Mouse (Mus musculus) cerebral cortex, adult 2 months (tissue): Measurements from ENCODE around the gene Epb41l3.

Experiments used
- WGBS: fragments of 180-500 bp; shearing (Covaris S2); methylation state at CpG from one replicate; pipeline ENCODE4 v1.1.7; 2018; 5-methylcytosine and 5-hydroxymethylcytosine counted together

The Epb41l3 gene

DNA sequence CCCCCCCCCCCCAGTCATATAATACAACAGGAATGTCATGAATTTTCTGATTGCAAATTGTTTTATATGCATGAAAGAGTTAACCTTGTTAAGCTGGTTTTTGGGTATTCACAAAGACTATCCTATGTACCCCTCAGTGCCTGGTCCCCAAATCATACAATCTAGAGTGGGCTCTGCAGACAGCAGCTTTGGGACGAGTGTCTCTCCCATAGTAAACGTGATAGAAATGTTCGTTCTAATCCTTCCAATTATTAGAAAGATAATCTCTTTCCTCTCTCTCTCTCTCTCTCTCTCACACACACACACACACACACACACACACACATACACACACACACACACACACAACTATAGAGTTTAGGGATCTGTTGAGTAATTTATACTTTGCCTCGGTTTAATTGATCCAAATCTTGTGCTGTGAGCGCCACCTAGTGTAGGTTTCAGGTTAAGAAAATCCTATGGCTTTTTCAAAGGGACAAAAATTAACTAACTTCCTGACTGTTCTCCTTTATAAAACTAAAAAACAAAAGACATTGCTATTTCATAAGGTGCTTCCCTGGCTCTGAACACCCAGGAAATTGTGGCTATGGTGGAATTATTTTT is 30.4 kb downstream of the Epb41l3 start:
- WGBS, result 29% methylated on average over 5 of the region's 5 CpGs

DNA sequence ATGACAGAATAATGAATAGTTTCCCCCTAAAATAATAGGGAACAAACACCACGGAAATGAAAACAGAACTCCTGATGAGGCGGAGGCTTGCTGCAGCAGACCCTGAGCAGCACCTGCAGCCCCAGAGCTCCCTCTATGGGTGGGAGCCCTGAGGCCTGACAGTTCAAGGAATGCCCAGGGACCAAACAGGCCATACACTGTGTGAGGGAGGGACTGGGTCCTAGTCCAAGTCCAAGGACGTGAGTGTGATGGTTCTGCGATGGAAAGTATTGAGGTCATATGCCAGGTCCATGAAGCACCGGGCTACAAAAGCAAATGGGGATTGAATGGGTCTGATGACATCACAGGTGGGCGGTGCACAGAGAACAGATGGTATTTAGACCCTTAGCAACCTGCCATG is 33.7 kb downstream of the Epb41l3 start:
- 62% methylated on average over 6 of the region's 6 CpGs for WGBS

DNA sequence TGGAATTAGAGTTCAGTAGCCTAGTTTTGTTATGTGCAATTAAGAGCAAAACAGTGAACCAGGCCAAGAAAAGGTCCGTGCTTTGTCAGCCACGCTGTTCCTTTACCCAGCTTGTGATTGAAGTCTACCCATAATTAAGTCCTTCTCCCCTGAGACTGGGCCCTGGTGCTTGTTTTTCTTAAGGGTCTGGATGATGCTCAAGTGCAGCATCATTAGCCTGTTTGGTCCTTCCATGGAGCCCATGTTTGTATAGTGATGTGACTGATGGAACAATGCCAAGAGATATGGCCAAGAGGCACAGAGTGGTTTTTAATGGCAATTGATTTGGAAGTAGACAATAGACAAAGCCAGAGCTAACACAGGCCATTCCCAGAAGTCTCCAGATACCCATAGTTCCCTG is 36.7 kb downstream of the Epb41l3 start:
- 58% methylated on average over 2 of the region's 2 CpGs for WGBS

DNA sequence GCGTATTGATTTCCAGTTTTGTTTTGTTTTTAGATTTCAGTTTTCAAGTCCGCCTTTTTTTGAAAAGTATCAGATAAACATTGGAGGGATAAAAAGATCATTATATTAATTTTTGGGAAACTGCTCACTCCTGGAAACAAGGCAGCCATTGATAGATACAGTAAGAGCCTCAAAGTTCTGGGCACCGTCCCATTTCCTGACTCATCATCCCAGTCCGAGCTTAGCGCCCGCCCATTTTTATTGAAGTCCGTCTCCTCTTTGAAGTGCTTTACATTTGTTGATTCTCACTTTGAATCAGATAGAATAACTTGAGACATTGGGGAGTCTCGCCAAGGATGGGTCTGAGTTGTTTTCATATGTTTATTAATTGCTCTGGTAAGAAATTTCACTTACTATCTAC is 43.7 kb downstream of the Epb41l3 start:
- 62% methylated on average over 8 of the region's 8 CpGs for WGBS

DNA sequence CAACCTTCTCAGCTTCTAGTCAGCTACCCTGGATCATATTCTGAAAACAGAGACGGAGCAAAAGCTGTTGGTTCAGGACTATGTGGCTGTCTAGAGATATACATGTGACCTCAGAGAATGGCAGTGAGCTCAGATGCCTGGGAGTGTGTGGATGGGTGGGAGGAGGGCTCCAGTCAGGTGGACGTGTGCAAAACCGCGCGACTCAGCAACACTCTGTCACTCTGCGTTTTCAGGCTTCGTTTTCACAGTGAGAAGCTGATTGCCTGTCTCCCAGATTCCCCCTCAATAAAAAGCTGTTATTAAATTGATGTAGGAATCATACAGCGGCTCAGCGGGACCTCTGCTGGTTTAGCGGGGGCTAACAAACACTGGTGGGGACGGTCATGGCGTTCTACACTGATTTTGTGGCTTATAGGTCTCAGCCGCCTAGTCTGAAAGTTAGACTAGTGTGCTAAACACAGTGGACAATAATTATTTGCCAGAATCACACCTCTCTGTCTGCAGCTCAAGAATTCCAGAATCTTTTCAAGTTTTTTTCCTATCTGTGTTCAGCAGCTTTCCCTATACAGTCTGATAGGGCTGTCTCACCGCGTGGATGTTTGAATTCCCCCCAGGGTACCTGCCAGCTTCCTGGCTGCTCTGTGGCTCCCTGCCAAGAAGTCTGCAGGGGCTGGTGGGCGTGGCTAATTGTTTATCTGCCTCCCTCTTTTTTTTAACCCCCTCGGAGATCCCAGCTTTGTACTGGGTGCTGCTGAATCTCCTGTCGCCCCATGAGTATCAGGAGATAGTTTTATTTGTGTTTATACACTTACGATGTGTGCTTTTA is 45.3 kb downstream of the Epb41l3 start:
- WGBS, result 17% methylated on average over 19 of the region's 19 CpGs

DNA sequence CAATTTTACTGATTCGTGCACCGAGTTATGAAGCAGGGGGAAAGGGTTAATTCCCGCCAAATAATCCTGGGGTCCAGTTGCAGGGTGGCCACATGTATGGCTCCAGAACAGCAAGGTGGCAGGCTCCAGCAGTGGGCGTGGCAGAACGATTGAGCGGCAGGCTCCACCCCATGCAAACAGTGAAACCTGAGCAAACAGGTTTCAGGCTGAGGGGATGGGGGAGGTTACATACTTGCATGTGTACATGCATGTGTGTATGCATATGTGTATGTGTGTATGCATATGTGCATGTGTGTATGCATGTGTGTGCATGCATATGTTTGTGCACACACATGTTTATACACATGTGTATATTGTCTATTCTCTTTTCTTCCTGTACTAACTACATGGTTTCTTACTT is 46.9 kb downstream of the Epb41l3 start:
- 24% methylated on average over 6 of the region's 6 CpGs for WGBS

DNA sequence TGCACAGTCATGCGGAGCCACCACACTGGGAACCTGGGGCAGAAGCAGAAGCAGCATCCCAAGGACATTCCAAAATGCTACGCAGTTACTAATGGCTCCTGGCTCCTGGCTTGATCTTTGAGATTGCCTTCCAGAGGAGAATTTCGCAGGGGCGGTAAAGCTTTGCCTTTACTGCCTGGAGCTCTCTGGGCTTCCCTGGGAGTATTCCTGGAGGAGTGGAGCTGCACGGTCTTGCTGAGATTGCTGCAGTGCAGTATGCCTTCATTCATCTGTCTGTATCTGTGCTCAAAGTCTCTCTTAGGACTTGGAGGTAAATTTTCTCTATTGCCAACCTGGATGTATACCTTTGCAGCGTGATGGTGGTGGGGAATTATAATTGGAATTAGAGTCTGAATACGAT is 52.0 kb downstream of the Epb41l3 start:
- WGBS, result 60% methylated on average over 7 of the region's 7 CpGs

DNA sequence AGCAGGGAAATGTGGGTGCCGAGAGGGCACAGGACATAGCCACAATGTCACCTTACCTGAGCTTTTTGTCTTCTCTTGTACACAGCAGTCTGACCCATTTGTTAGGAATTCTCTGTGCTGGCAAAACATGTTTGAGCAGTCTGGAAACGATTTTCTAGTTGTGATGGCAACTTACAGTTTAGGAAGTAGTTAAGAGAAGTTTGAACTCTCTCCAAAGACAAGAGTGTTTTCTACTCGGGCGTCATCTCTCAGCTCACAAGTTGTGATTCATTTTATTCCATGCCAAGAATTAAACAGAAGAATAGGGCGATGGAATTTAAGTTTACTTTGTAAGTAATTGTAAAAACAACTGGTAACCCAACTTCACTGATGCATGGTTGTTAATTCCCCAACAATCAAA is 52.5 kb downstream of the Epb41l3 start:
- 27% methylated on average over 5 of the region's 5 CpGs for WGBS

DNA sequence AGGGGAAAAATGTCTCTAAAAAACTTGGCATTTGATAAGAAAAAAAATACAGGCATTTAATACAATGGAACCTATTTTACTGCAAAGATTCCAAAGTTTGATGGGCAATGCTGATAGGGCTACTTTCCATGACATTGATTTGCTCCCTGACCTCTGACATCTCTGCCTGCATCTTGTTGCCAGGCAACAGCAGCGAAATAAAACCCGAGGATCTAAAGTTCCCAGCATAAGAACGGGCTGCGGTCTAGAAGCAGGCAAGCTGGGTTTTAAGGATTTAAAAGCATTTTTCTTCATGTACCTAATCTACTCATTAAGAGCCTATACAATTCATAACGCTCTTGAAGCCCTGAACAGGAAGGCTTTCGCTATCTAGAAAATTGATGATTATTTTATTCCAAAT is 54.0 kb downstream of the Epb41l3 start:
- WGBS, result 63% methylated on average over 6 of the region's 6 CpGs

DNA sequence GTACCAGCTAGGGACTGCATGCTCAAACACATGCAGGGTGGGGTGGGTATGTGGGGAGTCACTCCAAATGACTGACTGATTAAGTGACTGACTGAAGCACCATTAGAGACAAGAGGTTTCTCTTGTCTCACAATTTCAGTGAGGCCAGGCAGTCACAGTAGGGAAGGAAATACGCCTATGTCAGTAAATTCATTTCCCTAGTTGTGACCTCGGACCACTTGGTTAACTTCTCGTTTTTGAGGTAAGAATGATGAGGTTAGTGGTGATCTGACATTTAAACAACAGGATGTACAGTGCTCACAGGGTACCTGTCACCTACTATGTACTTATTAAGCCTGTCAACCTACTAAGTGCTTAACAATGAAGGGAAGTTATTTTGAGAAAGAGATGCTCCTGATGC is 67.5 kb downstream of the Epb41l3 start:
- 81% methylated on average over 3 of the region's 3 CpGs for WGBS

DNA sequence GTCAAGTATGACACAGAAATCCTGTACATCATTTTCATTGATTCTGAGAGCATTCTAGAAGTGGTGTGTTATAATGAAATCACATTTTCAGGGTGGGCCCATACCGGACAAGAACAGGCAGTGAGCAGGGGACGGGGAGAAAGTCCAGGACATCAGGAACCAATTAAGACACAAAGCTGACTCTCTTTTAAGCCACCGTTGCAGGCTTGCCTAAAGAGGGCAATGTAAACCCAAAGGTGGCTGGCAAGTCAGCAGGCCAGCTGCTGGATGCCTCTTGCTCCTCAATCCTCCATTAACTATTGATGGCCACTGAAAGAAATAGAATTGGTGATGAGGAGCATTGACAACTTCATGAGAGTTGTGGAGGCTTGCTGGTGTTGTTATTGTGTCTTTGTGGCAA is 75.8 kb downstream of the Epb41l3 start:
- 61% methylated on average over 3 of the region's 3 CpGs for WGBS

DNA sequence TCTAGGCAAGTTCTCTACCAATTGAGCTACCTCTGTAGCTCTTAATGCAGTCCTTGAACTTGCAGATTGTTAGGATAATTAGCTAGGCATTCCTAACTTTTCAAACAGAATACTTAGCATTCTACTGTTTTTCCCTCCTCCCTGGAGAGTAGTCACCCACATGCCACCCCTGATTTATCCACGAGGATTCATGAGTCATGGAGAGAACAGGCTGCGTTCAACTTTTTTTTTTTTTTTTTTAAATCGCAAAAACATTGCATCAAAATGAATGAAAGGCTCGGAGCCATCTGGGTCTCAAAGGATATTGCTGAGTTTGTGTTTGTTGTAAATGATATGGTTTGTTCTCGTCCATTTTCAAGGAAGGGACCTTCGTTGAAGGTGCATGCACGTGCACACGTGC is 79.6 kb downstream of the Epb41l3 start:
- 51% methylated on average over 8 of the region's 8 CpGs for WGBS

DNA sequence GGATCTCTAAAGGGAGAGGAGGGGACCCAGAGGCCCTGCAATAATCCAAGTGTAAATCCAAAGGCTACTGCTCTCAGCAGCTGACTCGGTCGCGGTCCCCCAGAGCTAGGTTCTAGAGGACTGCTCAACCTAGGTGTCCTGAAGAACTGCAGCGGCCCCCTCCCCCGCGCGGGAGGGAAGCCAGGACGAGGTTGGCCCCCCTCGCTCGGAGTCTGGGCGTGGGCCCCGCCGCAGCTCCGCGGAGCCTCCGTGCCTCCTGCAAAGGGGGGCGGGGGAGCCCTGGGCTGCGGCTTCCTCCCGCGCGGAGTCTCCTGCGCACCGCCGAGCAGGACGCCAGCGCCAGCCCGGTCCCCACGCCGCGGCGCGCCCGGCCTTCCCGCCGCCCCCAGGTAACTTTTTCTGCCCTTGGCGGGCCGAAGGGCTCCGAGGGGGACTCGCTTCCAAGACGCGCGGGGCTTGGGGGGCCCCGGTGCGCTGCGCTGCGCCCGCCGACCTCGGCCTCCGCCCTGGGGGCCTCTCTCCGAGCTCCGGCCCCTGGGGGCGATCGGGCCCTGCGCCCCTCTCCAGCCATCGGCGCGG is 81.1 kb downstream of the Epb41l3 start:
- WGBS, result under 1% methylated on average over 54 of the region's 58 CpGs

DNA sequence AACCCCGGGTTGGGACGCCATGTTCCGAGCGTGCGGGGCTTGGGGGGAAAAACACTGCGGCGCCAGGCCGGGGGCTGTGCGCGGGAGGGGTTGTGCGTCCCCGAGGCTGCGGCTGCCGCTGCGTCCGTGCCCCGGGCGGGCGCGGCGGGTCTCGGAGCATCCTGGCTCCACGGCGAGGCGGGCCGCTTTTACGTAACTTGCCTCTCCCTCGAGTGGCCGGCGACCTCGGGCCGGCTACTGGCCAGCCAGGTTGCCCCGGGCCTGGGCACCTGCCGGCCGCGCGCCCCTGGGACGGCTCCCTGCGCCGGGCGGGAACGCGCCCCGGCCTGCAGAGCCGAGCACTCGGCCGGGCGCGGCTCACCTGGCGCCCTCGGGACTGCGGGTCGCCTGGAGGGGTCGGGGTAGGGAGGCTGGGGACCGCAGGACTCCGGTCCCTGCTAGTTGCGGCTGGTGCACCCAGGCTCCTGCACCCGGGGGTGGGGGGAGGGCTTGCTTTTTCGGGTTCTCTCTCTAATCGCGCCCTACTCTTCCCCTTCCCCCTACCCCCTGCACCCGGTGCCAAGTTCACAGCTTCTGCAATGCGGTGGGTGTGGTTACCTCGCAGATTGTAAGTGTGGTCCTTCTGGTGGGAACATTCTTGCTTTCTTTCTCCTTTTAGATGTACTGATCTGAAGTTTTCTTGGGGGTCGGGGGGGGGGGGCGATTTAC is 81.8 kb downstream of the Epb41l3 start:
- under 1% methylated on average over 56 of the region's 66 CpGs for WGBS

DNA sequence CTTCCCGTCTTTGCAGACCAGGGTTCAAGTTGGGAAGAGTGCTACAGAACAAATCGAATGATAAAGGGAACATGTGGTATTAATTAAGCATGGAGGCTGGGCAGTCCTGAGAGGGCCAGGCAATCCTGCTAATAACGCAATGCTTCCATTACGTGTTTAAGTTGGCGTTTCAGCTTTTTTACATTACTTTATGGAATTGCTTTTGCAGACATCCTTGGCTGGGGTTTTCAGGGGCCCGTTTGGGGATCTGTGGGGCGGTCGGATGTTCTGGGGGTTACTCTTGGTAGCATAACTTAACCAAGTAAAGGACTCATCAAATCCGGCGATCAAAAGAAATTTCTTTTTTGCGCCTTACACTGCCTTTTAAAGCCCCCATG is 82.3 kb downstream of the Epb41l3 start:
- 12% methylated on average over 11 of the region's 11 CpGs for WGBS

DNA sequence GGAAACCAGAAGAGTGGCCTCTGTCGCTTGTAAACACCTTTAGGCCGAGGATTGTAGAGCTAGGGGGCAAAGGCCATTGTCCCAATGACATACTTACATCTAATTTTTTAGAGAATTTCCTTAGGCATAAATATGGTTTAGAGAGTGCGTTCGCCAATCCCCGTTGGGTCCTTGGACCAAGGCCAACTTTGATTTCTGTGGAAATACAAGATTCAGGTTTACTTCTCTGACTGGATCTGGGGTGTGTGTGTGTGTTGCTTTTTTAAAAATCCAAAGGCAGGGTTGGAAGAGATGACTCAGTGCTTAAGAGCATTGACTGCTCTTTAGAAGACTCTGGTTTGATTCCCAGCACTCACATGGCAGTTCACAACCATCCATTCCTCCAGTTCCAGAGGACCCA is 83.2 kb downstream of the Epb41l3 start:
- WGBS, result 58% methylated on average over 5 of the region's 5 CpGs

DNA sequence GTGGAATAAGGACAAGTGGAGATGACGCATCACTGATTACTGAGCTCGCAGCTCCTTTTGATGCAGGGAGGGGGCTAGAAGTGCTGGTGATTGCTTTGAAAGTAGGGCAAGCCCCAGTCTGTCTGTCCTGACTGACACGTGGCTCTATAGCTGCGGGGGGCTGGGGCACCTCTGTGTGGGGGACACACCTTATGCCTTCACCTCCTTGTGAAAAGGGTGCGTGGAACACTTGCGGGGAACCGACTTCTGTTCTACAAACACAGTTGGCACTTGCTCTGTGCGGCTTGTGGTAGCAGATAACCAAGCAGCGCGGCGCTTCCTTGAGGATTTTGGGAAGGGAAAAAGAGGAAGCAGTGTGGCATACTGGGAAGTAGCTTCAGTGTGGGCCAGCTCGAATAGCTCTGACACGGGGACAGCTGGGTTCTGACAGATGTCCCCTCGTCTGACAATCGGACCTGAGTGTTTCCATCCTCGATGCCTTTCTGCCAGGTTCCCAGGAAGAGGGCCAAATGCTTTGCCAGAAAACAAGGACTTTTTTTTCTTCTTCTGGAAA is 101.5 kb downstream of the Epb41l3 start:
- 26% methylated on average over 16 of the region's 16 CpGs for WGBS

DNA sequence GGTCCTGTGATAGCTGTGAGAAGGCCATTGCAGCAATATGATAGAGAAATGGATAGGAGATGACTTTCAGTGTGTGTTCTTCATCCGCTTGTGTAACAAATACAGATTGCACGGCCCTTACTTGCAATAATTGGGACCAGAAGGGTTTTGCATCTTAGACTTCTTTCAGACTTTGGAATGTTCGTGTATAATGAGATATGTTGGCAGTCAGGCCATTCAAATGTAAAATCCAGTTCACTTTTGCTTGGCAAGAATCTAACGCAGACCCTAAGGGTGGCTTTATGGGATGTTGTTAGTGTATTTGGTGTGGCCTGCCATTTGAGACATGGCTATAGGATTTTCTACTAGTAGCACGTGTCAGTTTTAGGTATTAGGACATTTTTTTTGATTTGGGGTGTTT is 102.5 kb downstream of the Epb41l3 start:
- 77% methylated on average over 5 of the region's 5 CpGs for WGBS

DNA sequence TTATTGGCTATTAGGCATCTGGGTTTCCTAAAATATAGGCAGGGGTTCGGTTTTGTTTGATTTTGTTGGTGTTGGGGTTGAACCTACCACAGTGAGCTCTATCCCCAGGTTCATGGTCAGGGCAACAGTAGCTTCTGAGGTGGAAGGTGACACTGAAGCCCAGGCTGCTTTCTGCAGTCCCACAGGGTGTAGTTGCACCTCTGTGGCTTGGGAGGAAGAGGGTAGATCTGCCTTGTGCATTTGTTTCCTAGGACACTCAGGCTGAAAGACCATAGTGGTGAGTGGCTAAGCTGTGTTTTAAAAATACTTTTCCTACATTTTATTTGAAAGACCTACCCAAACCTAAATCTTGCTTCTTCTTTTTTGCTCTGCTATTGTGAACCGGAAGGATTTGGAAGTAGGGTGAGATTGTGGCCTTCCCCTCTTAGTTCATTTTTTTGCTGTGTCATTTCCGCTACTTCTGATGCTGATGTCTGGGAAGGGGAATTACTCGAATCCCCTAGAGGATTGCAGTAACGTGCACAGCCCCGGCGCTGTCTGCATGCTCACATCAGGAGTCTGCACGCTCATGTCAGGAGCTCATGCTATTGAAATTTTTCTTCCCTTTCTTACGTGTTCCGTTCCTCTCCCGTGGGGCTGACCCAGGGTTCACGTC is 105.5 kb downstream of the Epb41l3 start:
- WGBS, result 38% methylated on average over 12 of the region's 12 CpGs

DNA sequence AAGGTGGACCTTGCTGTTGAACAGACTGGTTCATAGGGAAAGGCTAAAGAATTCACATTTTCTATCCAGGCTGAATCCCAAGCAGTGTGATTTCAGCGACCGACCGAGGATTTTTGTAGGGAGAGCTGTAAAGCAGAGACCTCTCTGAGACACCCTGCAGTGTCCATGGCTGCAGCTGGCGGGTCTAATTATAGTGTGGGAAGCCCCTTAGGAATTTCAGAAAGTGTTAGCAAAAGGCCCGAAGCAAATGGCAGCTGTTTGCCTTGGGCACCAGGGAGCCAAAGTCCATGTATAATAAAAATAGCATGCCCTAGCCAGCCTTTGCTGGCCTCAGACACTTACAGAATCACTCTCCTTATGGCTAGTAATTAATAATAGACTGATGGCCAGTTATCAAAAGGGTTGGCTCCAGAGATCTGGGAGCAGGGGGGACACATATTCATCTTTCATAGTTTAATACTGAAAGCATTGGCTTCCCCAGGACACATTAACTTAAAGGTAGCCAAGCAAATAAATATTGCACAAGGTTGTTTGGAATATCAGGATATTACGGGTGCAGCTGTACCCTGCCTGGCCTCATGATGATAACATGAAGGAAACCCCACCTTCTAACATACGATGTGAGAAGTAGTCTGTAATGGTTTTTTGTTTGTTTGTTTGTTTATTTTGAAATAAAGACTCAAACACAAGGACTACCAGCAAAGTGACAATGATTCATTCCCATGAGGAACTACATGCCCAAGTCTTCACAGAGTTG is 106.3 kb downstream of the Epb41l3 start:
- WGBS, result 56% methylated on average over 7 of the region's 7 CpGs

DNA sequence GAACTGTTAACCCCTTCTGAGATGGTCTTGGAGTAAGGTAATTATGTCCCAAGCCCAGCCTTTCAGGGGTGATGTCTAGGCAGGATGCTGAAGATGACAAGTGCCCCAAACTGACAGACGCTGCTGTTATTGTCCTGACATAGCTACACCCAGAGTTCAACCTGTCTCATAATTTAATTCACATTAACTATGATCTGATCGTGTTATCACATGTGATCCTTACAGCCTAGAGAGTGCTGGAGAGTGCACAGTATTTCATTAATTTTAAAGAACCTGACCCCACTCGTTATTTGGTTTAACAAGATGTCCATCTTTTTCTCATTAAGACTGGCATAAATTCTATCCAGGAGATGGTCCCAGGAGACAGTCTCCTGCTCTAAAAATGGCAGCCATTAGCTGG is 112.3 kb downstream of the Epb41l3 start:
- 84% methylated on average over 3 of the region's 3 CpGs for WGBS
